Comparison of ENCODE assay signal across 8 mouse cellular contexts in the genomic region with DNA sequence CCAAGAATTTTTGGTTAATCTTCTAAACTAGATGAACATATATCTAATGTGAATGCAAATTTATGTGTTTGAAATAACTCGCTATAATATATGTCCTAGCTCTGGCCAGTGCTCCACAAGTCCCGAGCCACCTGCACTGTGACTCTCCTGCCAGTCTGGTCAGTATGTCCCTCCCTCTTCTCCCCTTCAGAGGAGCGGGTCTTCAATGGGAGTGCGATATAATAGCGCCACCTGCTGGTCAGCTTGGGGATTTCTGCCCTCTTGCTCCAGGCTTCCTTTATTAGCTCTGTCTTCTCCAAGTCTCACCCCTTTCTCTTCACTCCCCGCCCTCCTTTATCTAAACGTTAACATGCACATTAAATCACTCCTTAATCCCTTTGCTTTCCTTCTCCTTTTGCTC. TPM values are rescaled to one million over a fixed set of nuclear protein-coding genes. Genes with fewer than 3 reads are reported as not detected.
A peak's percentile ranks its signal among the peaks of the same experiment; 100 is the strongest.
DNase-seq lines count a peak whose midpoint lies in the region; ATAC-seq and TF ChIP-seq lines count a peak whose summit lies in the region.

No protein-coding gene starts in this region.

- no peak for TF ChIP-seq POLR2A in liver, adult 2 months (IDR thresholded peaks at IDR 0.05; ENCODE audit: extremely low read depth, insufficient read depth, low read length)

- no peaks in the 10 kb centered on the region for H3K9me3 ChIP-seq in embryonic facial prominence, embryonic 10.5 days
- no peaks in the 10 kb centered on the region for H3K9me3 ChIP-seq in kidney, embryonic 15.5 days (replicated peaks)

- peak; percentile 65 for ATAC-seq in kidney, embryonic 15.5 days (replicated peaks; ENCODE audit: low FRiP score)

- no peak overlapping the region for H3K4me3 ChIP-seq in embryonic facial prominence, embryonic 10.5 days
- no peak overlapping the region for H3K4me3 ChIP-seq in kidney, embryonic 15.5 days (replicated peaks)
- H3K4me3 ChIP-seq in liver, adult 2 months (ENCODE audit: insufficient read depth, low read depth, low read length): no peak overlapping the region

- H3K36me3 ChIP-seq in embryonic facial prominence, embryonic 10.5 days (replicated peaks): no peaks in the 10 kb centered on the region
- H3K36me3 ChIP-seq in kidney, embryonic 15.5 days: no peaks in the 10 kb centered on the region
- no peaks in the 10 kb centered on the region for H3K36me3 ChIP-seq in liver, adult 2 months (ENCODE audit: control insufficient read depth, insufficient read depth, low read length)
- no peaks in the 10 kb centered on the region for H3K36me3 ChIP-seq in splenic B cell, adult 2 months (ENCODE audit: control insufficient read depth, insufficient read depth, low read length, poor library complexity, severe bottlenecking)

- no peaks in the 10 kb centered on the region for H3K79me2 ChIP-seq in liver, adult 2 months (ENCODE audit: control insufficient read depth, insufficient read depth, low read length)

- WGBS in embryonic facial prominence, embryonic 10.5 days: 2% methylated on average over 7 of the region's 7 CpGs
- WGBS in kidney, embryonic 15.5 days: under 1% methylated on average over 7 of the region's 7 CpGs
- WGBS in liver, adult 2 months: 2% methylated on average over 7 of the region's 7 CpGs

- H3K27me3 ChIP-seq in embryonic facial prominence, embryonic 10.5 days (replicated peaks; ENCODE audit: low read depth, poor library complexity, severe bottlenecking): no peaks in the 10 kb centered on the region
- no peaks in the 10 kb centered on the region for H3K27me3 ChIP-seq in kidney, embryonic 15.5 days
- H3K27me3 ChIP-seq in liver, adult 2 months (ENCODE audit: control insufficient read depth, insufficient read depth, low read length): no peaks in the 10 kb centered on the region
- H3K27me3 ChIP-seq in splenic B cell, adult 2 months (ENCODE audit: control insufficient read depth, insufficient read depth, low read length, poor library complexity, severe bottlenecking): no peaks in the 10 kb centered on the region

- peak; percentile 85 for DNase-seq in 416B (ENCODE audit: low read depth)
- DNase-seq in adrenal gland, postnatal 14 days: peak; percentile 89
- peak; percentile 84 for DNase-seq in embryonic facial prominence, embryonic 10.5 days (ENCODE audit: low spot score)
- DNase-seq in heart, adult 8-10 months (ENCODE audit: low spot score): peak; percentile 80
- peak; percentile 63 for DNase-seq in liver, adult 2 months (ENCODE audit: extremely low read depth, low read depth, low spot score)
- DNase-seq in natural killer cell, adult 2 months (ENCODE audit: low spot score in 2 of 2): peak; percentile 66 to 75
- DNase-seq in splenic B cell, adult 2 months (ENCODE audit: low read depth, low spot score): peak; percentile 85

- no peak overlapping the region for H3K9ac ChIP-seq in kidney, embryonic 15.5 days
- H3K9ac ChIP-seq in liver, adult 2 months (ENCODE audit: low read depth, low read length): no peak overlapping the region

- no peak overlapping the region for H3K27ac ChIP-seq in embryonic facial prominence, embryonic 10.5 days (replicated peaks)
- no peak overlapping the region for H3K27ac ChIP-seq in kidney, embryonic 15.5 days
- H3K27ac ChIP-seq in liver, adult 2 months (replicated peaks; ENCODE audit: insufficient read depth, low read depth, low read length): no peak overlapping the region

- no peak overlapping the region for H3K4me2 ChIP-seq in kidney, embryonic 15.5 days

- H3K4me1 ChIP-seq in embryonic facial prominence, embryonic 10.5 days: peaks cover 16% of the 10 kb centered on the region
- 0 out of 2 replicates have a peak, but pooled peaks cover 9% of the 10 kb centered on the region for H3K4me1 ChIP-seq in kidney, embryonic 15.5 days
- H3K4me1 ChIP-seq in liver, adult 2 months (ENCODE audit: control insufficient read depth, insufficient read depth, low read length): peaks cover 9% of the 10 kb centered on the region; the same call in 1 of the 2 replicates

- TF ChIP-seq CTCF in liver, adult 2 months (IDR thresholded peaks at IDR 0.05; ENCODE audit: low read depth, low read length): peak; percentile 95

RNA-seq across cellular contexts. Expression of gene Rdx, which starts 51.6 kb away (rescaled TPM):
- total RNA-seq in adrenal gland, postnatal 14 days (2021): 122 and 131 TPM in 2 replicates
- polyA plus RNA-seq in embryonic facial prominence, embryonic 10.5 days (2016; fragmentation: Nextera tagmentation; extraction: Ambion mirVana): 144 TPM in 2 replicates
- total RNA-seq in heart, adult 8-10 months (2022): 10 to 100 TPM; 85.9 to 98.0 (median 89.2) TPM
- 119 and 131 TPM in 2 replicates for polyA plus RNA-seq in kidney, embryonic 15.5 days (2015; fragmentation: Nextera tagmentation; extraction: Ambion mirVana)
- 167 TPM in 2 replicates for total RNA-seq in liver, adult 2 months (2014; rRNA removed)
- 30.5 and 32.7 TPM in 2 replicates for polyA plus RNA-seq in liver, adult 2 months (2012; rRNA removed)
